Mouse (Mus musculus) cerebellum, adult 2 months (tissue): ENCODE measurements around the gene Cbwd1.

Experiments
- CTCF ChIP-seq: fragments of 200-500 bp; IDR thresholded peaks from 2 replicates; pipeline ENCODE4 v1.5.1; 2011; ENCODE audit warnings: low read depth, mild to moderate bottlenecking, control low read depth, low read length, moderate library complexity, borderline replicate concordance; ENCODE audit not compliant: insufficient read depth
- POLR2A ChIP-seq: fragments of 200-500 bp; IDR thresholded peaks from 2 replicates; pipeline ENCODE4 v1.6.1; 2011; ENCODE audit warnings: low read length, control low read depth, borderline replicate concordance; ENCODE audit not compliant: insufficient read depth

GRCm38 (mm10) chr19:24908385-24909155 lies 52.8 kb downstream of the Cbwd1 start:
- TF ChIP-seq POLR2A (no peak), CTCF (no peak)
